Mouse (Mus musculus) adipocyte (in vitro differentiated cells): ENCODE measurements at regions not wholly inside any gene's neighbourhood (a gene's known extent, or its start where the extent isn't known, plus 50 kb on each side); places are given as distances from the start of the nearest gene placed in this dataset.

ENCODE experiments used
- DNase-seq: peaks from one replicate; pipeline ENCODE4 v3.0.0-alpha.2; 2016; ENCODE audit warnings: low spot score

GRCm38 (mm10) chr12:43851264-43852009 lies 358.7 kb downstream of the Dnajb9 start:
- DNase-seq: no peak

GRCm38 (mm10) chr12:43843907-43844537 lies 366.1 kb downstream of the Dnajb9 start:
- no peak for DNase-seq

DNA sequence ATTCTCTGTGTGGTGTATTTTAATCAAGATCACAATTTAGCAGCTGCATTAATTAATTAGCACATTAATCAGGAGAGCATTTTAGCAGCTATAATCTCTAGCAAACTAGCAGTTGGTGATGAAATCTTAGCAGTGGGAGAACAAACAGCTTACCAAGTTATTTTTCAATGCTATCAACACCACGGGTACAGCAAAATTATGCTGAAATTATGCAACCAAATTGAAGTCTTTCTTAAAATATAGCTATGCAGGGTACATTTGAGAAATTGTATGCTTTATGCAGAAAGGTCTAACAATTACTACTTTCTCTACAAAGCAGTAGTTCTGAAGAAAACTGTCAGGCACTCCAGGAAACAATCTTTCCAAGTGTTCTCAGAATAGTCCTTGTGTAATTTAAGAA lies 378.1 kb downstream of the Dnajb9 start:
- no peak for DNase-seq

- no peak for DNase-seq
Observed at GRCm38 (mm10) chr12:43828641-43829040, 381.5 kb downstream of the Dnajb9 start.

DNA sequence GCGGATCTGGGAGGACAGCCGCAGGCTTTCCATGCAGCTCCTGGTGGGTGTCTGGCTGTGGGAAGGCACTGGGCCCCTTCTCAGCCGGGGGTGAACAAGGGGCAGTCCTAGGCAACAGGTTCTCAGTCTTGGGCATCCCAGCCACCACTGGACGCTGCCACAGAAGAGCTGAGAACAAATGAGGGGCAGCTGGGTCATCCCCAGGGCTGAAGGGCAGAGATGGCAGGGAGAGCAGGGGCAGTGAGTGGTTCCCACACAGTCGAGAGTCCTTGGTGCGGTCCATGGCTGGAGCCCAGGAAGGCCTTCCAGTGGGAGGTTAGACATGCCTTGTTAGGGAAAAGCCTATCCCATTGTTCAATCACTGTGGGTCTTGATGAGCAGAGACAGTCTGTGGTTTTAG lies 382.2 kb downstream of the Dnajb9 start:
- no peak for DNase-seq

DNA sequence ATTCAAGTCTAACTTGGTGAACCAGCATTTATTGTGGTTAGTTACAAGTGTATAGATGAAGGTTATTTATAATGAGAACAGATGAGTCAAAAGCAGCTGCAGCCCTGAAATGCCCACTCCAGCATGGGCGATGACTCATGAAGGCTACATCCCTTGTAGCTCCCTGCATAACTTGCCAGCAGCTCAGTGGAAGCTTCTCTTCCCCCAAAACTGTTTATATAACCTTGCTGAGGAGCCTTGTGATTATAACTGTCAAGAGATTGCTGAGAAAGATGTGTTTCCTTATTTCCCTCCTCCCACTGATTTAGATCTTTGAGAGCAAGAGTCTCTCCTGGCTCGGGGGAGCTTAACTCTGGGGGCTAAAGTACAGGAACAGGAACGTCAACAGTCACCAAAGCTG lies 382.8 kb downstream of the Dnajb9 start:
- DNase-seq: no peak

DNA sequence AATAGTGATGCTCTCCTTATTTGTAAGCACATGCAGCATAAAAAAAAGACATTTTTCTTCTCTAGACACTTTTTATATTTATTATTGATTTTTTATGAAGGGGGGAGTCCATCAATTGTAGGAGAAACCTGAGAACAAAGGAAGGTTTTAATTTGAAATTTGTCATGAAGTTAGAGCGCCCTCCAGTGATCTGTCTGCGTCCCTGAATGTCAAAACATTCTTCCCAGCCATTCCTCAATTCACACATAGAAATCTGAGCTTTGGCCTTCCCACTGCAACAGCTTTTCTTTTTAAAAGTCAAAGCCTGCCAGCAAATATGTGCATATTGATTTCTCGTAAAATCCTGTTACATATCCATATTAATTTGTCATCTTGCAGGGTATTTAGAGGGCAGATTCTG lies 396.6 kb downstream of the Dnajb9 start:
- no peak for DNase-seq

DNA sequence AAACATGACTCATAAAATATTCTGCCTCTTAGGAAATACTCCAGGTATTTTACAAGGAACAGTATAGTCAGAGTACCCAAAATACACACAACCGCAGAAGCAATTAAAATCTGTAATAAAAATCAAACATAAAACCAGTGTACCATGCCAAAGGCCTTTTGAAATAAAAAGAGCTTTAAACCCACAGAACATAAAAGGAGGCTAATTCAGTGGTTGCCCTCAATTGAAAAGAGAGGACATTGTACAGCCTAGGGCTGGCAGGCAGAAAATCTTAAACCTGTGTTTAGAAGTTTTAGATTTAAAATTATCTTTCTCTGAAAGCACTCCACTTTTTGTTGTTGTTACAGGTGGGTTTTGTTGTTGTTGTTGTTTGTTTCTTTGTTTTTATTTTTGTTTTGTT lies 437.4 kb downstream of the Dnajb9 start:
- no peak for DNase-seq

- no peak for DNase-seq
Observed at GRCm38 (mm10) chr12:43762151-43762550, 448.0 kb downstream of the Dnajb9 start.
